Mouse (Mus musculus) lung, postnatal 10 days (tissue): ENCODE data around the gene Gm4756.
"Not testable (repeated sequence)": the region's sequence is repeated elsewhere in the genome, so short reads cannot be mapped to it uniquely, and the experiment has no call there.

ENCODE experiments used
- DNase-seq: peaks from one replicate; pipeline ENCODE4 v3.0.0; 2021

Gene Gm4756

DNA sequence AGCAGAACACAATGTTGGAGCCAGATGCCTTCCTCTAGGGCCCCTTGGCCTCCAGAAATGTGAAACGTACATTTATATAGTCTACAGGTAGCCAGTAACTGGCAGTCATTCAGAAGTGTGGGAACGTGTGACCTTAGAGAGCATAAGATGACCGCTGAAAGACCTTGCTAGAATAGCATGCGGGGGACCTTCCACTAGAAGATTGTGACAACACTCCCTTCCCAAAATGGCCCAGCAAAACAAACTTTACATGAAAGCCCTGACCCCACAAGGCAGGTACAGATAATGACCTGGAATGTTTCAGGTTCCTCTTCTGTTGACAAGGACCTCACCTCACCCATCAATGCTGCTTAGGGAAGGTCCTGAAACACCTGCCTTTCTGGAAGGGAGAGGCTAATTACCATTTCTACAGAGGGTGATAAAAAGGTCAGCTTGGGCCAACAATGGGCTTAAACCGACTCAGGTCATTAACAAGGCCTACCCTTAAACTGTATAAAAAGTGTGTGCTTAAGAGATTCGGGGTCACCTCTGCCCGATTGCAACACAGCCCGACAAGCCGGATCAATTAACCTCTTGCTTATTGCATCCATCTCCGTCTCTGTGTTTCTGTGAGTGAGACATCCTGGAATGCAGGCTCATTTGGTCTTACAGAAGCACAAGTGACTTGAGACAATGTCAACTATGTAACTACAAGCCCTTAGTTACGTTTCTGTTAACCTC, at the start of gene Gm4756:
Gene Gm4756 (minus strand): TSS at position 51 of the 720 bp plus-strand sequence.
- no peak for DNase-seq

DNA sequence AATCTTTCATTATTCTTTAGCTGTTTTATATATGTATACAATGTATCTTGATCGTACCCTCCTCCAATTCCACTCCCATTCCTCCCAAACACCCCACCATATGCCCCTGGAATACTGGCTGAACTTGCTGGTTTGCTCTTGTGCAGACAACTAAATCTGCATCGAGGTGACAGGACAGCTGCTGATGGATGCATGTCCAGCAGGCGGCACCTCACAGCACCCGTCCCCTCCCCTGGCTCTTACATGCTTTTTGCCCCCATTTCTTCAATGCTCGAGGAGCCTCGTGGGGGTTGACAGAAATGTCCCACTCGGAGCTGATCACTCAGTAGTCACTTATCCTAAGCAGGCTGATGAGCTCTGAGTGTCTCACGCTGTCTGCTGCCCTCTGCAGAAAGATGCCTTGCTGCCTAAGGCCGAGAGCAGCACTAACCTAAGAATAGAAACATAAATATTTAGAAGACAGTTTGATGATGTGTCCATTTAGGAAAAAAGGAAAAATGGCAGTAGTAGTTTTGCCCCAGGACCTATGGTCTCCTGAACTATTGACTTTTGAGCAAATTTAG, 45.5 kb upstream of the Gm4756 start:
- peak; percentile 16 for DNase-seq

DNA sequence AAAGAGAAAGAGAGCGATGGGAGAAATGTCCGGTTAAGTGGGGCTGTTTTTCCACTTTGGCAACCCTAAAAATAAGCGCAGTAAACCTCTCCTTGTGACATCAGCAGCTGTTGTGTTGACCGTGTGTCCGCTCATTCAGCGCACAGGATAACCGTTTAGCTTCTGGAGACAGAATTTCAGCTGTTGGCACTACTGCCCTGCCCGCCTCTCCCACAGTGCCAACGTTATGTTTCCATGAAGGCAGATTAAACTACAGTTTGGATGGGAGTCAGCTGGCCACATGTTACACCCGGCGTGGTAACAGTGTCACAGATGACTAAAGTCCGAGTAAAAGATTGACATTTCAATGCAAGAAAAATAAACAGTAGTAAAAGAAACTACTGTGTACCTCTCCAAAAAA, 45.0 kb upstream of the Gm4756 start:
- DNase-seq, result peak; percentile 15

DNA sequence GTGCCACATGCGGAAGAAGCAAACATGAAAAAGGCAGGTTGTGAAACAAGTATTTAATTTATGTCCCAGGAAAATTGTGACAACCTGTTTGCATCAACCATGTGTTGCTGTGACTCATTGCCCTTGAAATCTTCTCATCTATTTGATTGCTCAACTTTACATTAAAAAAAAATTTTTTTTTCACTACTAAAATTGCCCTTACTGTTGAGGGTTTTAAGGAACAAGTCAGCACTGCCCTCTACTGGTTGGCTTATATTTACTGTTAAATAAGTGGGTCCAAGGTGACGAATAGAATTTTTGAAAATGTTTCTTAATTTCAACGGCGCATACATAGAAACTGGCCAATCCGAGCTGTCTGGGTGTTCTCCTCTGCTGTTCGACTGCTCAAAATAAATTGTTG, 44.4 kb upstream of the Gm4756 start:
- DNase-seq, result peak; percentile 64

DNA sequence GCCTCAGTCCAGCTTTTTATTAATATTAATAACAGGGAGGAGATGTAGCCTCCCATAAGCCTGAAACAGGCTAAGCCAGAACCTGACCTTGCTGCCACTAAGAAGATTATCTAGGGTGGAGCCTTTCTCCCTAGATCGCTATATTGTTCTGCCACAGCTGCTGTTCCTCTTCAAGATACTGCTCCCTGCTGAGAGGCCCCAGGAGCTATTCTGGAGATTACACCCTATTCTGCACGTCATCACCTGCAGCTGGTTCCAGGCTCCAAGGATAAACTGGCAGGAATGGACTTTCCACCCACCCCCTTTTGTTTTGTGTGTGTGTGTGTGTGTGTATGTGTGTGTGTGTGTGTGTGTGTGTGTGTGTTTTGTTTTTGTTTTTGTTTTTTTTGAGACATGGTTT, 38.8 kb upstream of the Gm4756 start:
- not testable (repeated sequence) for DNase-seq

DNA sequence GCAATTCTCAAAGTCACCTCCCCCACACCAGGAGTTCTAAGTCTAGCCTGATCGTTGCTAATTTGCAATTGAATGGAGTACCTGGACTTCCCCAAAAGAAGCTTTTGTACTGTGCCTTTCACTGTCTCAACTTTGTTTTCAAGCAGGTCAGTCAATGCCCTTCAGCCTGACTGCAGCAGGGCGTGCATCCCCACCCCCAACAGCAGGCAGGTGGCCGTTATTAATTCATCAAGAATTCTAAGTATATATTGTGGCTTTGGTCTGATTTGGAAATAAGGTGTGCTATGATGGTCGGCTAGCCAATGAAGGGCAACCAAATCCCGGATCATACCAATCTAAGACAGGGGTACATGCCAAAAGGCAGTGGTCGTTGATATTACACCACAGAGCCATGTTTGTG, 38.3 kb upstream of the Gm4756 start:
- not testable (repeated sequence) for DNase-seq

DNA sequence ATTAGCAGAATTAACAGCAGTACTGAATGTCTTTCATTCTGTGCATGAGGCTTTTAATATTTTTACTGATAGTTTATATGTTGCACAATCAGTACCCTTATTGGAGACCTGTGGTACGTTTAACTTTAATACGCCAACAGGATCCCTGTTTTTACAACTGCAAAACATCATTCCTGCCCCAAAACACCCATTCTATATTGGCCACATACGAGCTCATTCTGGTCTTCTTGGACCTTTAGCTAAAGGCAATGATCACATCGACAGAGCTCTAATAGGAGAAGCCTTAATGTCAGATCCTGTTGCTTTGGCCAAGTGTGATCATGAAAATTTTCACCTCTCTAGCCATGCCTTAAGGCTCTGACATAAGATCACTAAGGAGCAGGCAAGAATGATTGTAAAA, 37.1 kb upstream of the Gm4756 start:
- DNase-seq, result not testable (repeated sequence)

DNA sequence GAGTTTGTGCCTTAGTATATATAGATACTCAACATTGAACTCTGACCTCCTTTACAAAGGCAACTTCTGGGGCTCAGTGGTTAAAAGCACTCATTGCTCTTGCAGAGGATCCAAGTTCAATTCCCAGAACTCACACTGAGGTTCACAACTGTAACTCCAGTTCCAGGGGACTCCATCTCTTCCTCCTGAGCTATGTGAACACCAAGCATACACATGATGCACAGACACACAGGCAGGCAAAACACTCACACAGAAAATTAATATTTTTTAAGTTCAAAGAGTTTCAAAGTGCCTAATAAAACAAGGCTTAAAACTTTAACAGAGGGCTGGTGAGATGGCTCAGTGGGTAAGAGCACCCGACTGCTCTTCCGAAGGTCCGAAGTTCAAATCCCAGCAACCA, 34.2 kb upstream of the Gm4756 start:
- DNase-seq, result no peak

DNA sequence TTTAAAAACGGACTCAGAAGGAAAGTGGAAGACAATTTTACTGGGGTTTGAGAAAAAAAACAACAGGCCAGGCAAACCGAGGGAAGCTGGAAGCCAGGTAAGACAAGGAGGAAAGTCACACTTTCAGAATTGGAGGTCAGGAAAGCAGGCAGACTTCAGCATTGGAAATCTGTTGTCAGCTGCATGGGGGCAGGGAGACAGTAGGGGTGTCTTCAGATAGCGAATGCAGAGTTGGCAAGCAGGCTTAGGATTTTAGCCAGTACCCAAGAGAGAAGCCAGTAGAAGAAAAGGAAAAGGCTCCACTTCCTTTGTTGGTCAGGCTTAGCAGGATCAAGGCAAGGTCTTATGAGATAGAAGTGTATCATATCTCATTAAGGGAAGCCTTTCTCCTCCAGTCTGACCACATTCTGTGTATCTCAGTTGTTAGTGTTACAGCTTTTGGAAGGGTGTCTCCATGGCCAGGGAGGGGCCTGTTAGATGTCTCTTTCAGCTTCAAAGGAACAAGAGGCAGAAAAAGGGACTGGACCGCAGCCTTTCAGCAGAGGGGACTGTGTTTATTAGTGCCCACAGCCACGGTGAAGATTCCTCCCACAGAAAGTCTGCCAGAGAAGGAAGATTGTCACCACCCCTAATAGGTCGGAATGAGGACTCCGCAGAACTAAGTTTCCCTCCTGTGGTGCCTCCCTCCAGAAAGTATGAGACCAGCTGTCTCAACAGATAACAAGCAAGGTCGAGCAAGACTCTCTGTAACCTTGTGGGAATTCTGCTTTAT, 33.2 kb upstream of the Gm4756 start:
- no peak for DNase-seq

DNA sequence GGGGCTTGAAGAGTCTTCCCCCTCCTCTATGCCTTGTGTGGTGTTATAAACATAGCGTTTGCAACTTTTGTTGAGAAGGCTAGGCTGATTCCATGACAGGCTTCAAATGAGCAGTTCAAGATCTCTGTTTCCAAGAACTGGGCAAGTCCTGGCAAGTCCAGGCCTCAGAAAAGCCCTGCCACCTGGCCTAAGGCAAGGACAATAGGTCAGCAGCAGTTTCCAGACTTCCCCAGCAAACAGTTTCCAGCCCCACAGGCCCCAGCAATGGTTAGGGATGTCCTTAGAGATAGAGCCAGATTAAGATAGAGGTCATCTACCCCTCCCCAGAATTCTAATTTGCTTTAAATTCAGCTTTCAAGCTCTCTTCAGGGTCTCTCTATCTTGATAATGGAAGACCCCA, 32.5 kb upstream of the Gm4756 start:
- DNase-seq, result no peak

DNA sequence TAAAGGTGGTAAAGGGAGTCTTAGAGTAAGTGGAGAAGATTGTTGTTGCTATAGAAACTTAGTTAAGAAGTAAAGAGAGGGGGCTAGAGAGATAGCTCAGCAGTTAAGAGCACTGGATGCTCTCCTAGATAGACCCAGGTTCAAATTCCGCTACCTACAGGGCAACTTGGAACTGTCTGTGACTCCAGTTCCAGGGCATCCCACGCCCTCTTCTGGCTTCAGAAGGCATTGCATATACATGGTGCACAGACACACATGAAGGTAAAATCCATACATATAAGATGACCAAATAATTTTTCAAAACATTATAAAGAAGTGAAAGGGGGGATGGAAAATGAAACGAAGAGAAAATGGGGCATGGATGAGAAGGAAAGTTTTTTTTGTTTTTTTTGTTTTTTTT, 30.2 kb upstream of the Gm4756 start:
- DNase-seq, result no peak

DNA sequence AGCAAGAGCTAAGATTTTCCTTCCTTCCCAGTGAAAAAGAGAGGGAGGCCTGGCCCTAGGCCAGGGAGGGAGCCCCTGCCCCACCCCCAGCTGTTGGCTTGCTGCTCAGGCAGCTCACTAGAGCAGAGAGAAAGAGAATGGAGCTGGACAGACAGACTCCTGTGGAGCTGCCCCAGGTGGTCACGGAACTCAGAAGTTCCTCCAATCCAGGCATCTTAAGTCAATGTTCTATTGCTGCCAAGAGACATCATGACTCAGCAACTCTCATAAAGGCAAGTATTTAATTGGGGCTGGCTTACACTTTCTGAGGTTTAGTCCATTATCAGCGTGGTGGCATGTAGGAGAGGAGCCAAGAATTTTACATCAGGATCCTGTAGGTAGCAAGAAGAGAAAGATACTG, 25.4 kb upstream of the Gm4756 start:
- DNase-seq, result peak; percentile 20

DNA sequence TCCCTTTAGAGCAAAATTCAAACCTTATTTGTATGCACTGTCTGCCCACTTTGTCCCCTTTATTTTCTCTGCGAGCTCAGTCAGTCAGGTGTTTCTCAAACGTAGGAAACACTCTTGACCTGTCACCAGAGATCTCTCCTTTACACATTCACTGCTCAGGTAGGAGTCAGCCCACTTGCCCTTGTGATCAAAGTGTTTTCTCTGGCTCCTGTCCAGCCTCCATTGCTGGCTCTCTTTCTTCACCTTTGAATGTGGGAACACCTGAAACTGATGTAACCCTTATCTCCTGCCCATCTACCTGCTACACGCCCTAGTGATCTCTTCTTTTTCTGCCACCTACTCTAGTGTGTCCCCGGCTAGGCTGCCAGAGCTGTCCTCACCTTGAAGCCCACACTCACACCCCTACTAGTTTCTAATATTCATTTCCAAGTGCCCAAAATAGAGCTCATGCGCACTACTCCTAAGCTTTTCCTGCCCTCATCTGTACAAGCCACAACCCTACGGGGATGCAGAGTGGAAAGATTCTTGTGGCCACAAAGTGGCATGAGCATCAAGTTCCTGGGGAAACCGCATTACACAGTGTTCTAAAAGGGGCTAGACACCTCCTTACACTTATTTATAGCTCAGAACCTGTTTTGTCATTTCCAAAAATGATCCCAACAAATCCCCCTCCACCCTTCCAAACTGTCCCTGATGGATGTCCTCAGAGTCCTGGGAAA, 24.8 kb upstream of the Gm4756 start:
- DNase-seq, result peak; percentile 64

DNA sequence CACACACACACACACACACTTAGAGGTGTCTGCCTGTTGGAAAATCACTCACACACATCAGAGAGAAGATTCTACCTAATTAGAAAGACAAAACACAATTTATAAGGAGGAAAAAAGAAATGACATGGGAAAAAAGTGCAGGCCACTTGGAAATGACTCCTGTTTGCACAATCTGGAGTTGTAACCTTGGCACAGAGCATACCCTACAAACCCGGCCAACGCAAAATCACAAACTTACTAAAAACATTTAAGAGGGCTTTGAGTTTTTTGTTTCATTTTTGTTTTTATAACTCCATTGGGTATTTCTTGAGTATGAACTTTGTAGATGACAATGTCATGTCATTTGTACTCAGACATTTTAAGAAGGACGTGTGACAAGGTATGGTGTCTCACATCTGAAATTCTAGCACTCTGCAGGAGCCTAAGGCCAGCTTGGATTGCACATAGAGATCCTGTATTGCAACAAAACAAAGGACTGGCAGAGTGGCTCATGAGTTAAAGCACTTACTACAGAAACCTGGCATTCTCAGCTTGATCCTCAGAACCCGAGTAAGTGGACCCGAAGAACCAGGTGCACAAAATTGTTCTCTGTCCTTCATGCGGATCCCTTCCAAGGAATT, 22.2 kb upstream of the Gm4756 start:
- no peak for DNase-seq

DNA sequence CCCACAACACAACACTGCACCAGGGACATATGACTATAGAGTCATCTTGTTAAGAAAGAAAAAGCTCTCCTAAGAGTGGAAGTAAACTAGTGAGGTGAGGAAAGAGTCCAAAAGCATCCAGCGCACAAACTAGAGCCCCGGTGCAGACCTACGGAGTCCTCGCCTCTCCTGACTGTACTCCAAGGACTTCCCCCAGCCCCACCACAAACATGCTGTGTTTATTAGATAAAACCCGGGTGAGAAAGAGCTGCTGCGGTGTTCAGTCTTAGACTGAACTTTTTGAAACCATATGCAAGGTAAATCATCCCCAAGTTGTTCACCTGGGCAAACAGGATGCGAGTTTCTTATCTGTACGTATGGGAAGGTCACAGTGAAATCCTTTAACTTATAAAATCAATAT, 21.5 kb upstream of the Gm4756 start:
- DNase-seq, result no peak

DNA sequence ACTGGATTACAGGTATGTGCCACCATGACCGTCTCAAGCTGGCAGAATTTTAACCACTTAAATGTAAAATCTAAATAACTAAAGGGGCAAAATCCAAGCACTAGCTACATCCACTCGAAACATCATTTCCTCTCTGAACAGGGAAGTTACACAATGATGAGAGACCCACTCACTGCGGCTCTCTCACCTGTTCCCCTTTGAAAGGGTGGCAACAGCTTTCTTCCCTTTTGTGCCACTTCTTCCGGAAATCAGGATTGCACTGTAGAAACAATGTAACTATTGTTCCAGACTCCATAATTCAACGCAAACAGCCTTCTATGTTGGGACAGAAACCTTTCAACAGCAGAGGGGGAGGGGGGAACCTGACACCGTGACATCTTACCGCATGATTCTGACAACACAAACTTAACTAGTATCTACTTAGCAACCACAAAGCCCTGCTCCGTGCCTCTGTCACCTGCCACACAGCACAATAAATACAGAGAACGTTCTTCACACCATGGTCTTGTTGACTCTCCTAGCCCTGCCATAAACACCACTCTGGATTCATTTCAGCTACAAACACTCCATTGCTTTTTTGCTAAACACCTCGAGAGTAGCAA, 18.5 kb upstream of the Gm4756 start:
- DNase-seq, result no peak

DNA sequence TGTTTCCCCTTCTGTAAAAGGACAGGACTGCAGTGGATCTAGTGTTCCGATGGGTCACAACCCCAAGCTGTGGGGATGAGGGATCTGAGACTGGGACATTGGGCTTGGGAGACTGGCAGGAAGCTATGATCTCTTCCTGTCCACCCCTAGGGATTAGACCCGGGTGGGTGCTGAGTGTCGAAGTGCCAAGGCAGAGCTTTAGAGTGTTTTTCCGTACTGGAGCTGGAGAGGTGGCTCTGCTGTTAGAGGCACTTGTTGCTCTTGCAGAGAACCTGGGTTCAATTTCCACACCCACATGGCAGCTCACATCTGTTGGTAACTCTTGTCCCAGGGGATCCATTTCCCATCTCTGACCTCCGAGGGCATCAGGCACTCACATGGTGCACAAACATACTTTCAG, 16.6 kb upstream of the Gm4756 start:
- no peak for DNase-seq

DNA sequence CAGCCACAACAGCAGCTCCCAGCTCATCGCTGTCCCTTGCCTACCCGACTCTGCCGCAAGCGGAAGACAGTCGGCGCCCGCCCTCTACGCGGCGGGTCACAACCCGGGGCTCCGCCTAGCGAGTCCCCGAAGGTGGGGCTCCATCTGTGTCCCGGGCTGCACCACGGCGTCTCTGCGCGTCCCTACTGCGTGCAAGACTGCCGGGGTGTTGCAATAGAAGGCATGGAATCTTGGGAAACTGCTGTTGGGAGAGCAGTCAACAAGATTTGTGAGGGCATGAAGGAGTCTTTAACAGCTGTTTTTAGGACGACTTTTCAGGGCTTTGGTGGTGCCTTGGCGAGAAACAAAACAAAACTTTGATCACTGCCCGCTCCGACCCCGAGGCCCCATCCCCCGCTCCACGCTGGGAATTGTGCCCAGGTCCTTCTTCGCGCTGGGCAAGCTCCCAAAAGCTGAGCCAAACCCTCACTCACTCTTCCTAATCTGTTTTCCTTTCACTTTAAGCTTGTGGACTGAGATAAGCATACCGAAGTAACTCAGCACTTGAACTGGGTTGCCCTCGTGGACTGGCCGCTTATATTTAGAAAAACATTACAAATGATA, 15.4 kb upstream of the Gm4756 start, which contains the start of gene Dhrs7:
Gene Dhrs7 (minus strand): TSS at position 175 of the 603 bp plus-strand sequence.
- DNase-seq, result peak; percentile 95

DNA sequence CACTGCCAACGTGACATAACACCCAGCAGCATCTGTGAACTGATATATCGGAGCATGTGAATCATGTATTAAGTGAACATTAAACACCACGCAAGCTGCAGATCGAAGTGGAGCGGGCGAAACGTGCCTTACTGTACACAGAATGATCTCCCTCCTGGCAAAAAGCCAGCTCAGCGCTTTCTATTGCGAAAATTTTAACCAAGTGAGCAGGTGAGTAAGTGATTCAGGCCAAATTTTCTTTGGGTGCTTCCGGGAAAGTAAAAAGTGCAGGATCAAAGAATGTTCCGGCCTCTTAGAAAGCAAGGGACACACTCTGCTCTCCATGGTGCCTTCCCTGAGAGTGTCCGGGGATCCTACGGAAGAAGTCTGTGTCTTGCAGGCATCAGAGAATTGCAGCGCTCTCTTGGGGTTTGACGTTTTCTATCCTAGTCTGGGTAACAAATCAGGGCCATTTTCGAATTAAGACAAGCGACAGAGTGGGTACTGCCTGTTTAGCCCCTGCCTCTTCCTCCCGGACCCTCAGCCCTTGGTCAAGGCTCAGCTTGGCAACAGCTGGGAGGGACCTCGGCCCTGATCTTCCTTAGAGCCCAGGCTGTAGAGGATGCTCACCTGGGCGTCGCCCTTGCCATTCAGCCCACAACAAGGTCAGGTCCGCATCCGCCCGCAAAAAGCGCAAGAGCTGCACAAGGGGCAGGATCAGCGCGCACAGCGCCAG, 14.7 kb upstream of the Gm4756 start:
- DNase-seq, result peak; percentile 66

DNA sequence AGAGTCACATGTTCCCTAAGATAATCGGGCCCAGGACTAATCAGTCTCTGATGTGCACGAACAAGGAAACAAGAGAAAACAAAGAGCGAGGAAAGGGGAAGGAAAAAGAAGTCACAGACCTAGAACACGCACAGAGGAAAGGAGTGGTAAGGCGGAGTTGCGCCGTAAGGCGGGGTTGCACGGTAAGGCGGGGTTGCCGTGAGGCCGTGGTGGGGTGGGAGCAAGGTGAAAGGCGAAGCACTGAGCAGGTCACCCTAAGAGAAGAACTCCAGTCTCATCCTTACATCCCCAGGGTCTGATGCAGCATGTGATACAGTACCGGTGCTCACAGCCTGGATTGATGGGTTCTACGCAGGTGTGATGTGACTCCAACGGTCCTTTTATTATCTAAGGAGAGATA, 6.3 kb upstream of the Gm4756 start:
- DNase-seq, result no peak

DNA sequence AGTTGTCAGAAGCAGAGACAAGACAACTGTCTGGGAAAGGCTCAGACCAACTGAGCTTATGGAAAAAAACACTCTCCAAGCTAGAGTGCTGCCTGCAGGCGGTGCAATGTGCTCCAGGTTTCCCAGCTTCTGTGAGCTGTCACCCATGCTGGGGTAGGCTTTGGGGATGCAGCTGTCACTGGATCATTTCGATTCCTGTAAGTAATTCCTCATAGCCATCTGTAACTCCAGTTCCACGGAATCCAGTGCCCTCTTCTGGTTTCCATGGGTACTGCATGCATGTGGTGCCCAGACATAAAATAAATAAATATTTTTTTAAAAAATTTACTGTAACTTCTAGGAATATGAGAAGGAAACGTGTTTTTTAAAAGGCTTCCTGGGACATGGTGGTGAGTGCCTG, 5.2 kb upstream of the Gm4756 start:
- peak; percentile 76 for DNase-seq
